Mouse (Mus musculus) heart, embryonic 13.5 days (tissue): ENCODE data around the gene Atp12a. TPM values are rescaled to one million over a fixed set of nuclear protein-coding genes. Genes with fewer than 3 reads are reported as not detected.

Source experiments
- ATAC-seq: fragments of 200-750 bp; cut with Nextera tagmentation; 2 replicates; pipeline ENCODE4 v1.8.0; 2017; ENCODE audit warnings: moderate TSS enrichment; ENCODE audit not compliant: insufficient number of reproducible peaks, low FRiP score, low TSS enrichment; ENCODE audit errors: extremely low read depth
- H3K27ac ChIP-seq: fragments of 300-500 bp; sonication (generic); replicated peaks from 2 replicates; pipeline ENCODE4 v1.5.1; 2015; ENCODE audit warnings: moderate library complexity, mild to moderate bottlenecking, inconsistent platforms
- H3K27me3 ChIP-seq: fragments of 300-500 bp; sonication (generic); replicated peaks from 2 replicates; pipeline ENCODE4 v1.6.1; 2015; ENCODE audit warnings: mild to moderate bottlenecking, inconsistent platforms
- H3K36me3 ChIP-seq: fragments of 300-500 bp; sonication (generic); 2 replicates; pipeline ENCODE4 v1.6.1; 2015; ENCODE audit warnings: mild to moderate bottlenecking, inconsistent platforms
- H3K4me1 ChIP-seq: fragments of 300-500 bp; sonication (generic); 2 replicates; pipeline ENCODE4 v1.6.1; 2015; ENCODE audit warnings: inconsistent platforms
- H3K4me2 ChIP-seq: fragments of 300-500 bp; sonication (generic); 2 replicates; pipeline ENCODE4 v1.6.1; 2015; ENCODE audit warnings: inconsistent platforms, mild to moderate bottlenecking, moderate library complexity
- H3K4me3 ChIP-seq: fragments of 300-500 bp; sonication (generic); 2 replicates; pipeline ENCODE4 v1.5.1; 2015; ENCODE audit warnings: moderate library complexity, mild to moderate bottlenecking, inconsistent platforms
- H3K9ac ChIP-seq: fragments of 300-500 bp; sonication (generic); 2 replicates; pipeline ENCODE4 v1.6.1; 2015; ENCODE audit warnings: inconsistent platforms, mild to moderate bottlenecking, moderate library complexity
- H3K9me3 ChIP-seq: fragments of 300-500 bp; sonication (generic); 2 replicates; pipeline ENCODE4 v1.6.1; 2016; ENCODE audit warnings: inconsistent platforms
- WGBS: fragments of 180-500 bp; shearing (Covaris S2); methylation state at CpG from one replicate; pipeline ENCODE4 v1.1.7; 2015; ENCODE audit warnings: mixed read lengths; 5-methylcytosine and 5-hydroxymethylcytosine counted together
- polyA plus RNA-seq: library from polyadenylated mRNA; unstranded; fragments of >200 nt; fragmentation: Nextera tagmentation; extraction: Ambion mirVana; gene quantifications from 2 replicates; pipeline ENCODE4 v1.2.1, GENCODE M21; 2015

Gene Atp12a
- polyA plus RNA-seq = 0.04 TPM in 1 of 2 replicates, not detected in the other

GRCm38 (mm10) chr14:56364711-56365237 is at the start of gene Atp12a:
Gene Atp12a, plus strand, starts transcription at chr14:56365068.
- H3K27me3 ChIP-seq = peaks cover 66% of the 10 kb centered on the region
- no peaks in the 10 kb centered on the region for H3K36me3 ChIP-seq
- peak within 1 kb of the TSS; percentile 75 for H3K4me2 ChIP-seq
- WGBS = 2% methylated on average over 48 of the region's 48 CpGs
- peaks cover 18% of the 10 kb centered on the region for H3K4me1 ChIP-seq
- peak within 1 kb of the TSS; percentile 51 for H3K4me3 ChIP-seq
- no peaks in the 10 kb centered on the region for H3K9me3 ChIP-seq
- ATAC-seq = no peak
- H3K9ac ChIP-seq = no peak within 1 kb of the TSS
- H3K27ac ChIP-seq = no peak within 1 kb of the TSS

- 34% methylated on average over 7 of the region's 7 CpGs for WGBS
- H3K9me3 ChIP-seq = no peaks in the 10 kb centered on the region
Observed at GRCm38 (mm10) chr14:56315519-56315918, 49.3 kb upstream of the Atp12a start.

GRCm38 (mm10) chr14:56316333-56316732 is 48.5 kb upstream of the Atp12a start:
- WGBS = 79% methylated on average over 4 of the region's 4 CpGs
- Histone ChIP-seq H3K4me3 (no peak overlapping the region), H3K4me1 (no peaks in the 10 kb centered on the region), H3K27me3 (no peaks in the 10 kb centered on the region), H3K36me3 (no peaks in the 10 kb centered on the region), H3K27ac (no peak overlapping the region), H3K9ac (no peak overlapping the region), H3K9me3 (no peaks in the 10 kb centered on the region), H3K4me2 (no peak overlapping the region)
- no peak for ATAC-seq

More at GRCm38 (mm10) chr14:56315519-56315918, 49.3 kb upstream of the Atp12a start:
- no peaks in the 10 kb centered on the region for H3K36me3 ChIP-seq
- no peak for ATAC-seq
- H3K27ac ChIP-seq = no peak overlapping the region
- no peak overlapping the region for H3K4me3 ChIP-seq
- no peaks in the 10 kb centered on the region for H3K27me3 ChIP-seq
- H3K4me2 ChIP-seq = no peak overlapping the region
- no peaks in the 10 kb centered on the region for H3K4me1 ChIP-seq
- H3K9ac ChIP-seq = no peak overlapping the region

GRCm38 (mm10) chr14:56322982-56323381 is 41.9 kb upstream of the Atp12a start:
- Histone ChIP-seq H3K4me2 (no peak overlapping the region), H3K4me3 (no peak overlapping the region), H3K9ac (no peak overlapping the region), H3K27ac (no peak overlapping the region), H3K4me1 (no peaks in the 10 kb centered on the region), H3K9me3 (no peaks in the 10 kb centered on the region), H3K36me3 (no peaks in the 10 kb centered on the region), H3K27me3 (no peaks in the 10 kb centered on the region)
- ATAC-seq = no peak
- WGBS = 55% methylated on average over 1 of the region's 1 CpGs

DNA sequence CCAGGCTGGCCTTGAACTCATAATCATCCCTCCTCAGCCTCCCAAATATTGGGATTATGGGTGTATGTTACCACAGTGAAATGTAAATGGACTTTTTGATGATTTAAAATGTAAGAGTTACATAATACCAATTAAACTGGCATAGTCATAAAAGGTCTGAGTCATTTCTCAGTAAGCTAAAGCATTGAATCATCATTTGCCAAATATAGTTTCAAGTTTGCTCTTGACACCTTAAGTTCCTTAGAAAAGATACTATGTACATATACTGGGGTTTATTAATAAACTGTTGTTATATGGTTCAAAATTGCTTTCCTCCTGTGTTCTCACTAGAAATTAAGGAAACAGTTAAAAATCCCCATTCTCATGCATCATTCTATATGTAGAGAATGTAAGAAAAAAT is 39.8 kb upstream of the Atp12a start:
- no peak overlapping the region for H3K4me3 ChIP-seq
- no peak overlapping the region for H3K27ac ChIP-seq
- H3K9me3 ChIP-seq = no peaks in the 10 kb centered on the region
- no peak overlapping the region for H3K4me2 ChIP-seq
- no peak overlapping the region for H3K9ac ChIP-seq
- H3K36me3 ChIP-seq = no peaks in the 10 kb centered on the region
- no peak for ATAC-seq
- no peaks in the 10 kb centered on the region for H3K4me1 ChIP-seq
- H3K27me3 ChIP-seq = no peaks in the 10 kb centered on the region

DNA sequence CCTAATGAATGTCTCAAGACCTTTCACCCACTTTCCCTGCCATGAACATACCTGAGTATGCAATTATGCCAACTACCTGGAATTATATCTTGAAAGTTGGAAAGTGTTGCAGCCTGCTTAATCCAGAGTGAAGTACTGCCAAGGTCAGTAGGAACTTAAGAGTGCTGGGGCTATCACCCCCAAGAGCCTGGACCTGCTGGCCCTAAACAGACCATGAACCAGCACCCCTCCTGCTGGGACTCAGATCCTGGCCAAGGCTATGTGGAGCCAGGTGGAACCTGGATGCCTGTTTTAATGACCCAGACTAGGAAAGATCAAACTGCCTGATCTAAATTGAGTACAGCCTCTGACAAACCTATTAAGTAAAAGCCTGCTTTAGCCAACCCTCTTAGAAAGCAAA is 31.2 kb upstream of the Atp12a start:
- no peaks in the 10 kb centered on the region for H3K36me3 ChIP-seq
- no peak overlapping the region for H3K4me2 ChIP-seq
- no peaks in the 10 kb centered on the region for H3K9me3 ChIP-seq
- H3K9ac ChIP-seq = no peak overlapping the region
- no peak overlapping the region for H3K4me3 ChIP-seq
- H3K4me1 ChIP-seq = peaks cover 13% of the 10 kb centered on the region
- H3K27ac ChIP-seq = no peak overlapping the region
- no peaks in the 10 kb centered on the region for H3K27me3 ChIP-seq
- no peak for ATAC-seq

- ATAC-seq = no peak
- H3K4me2 ChIP-seq = no peak overlapping the region
- no peak overlapping the region for H3K27ac ChIP-seq
- peaks cover 13% of the 10 kb centered on the region for H3K4me1 ChIP-seq
- WGBS = 82% methylated on average over 5 of the region's 5 CpGs
- no peak overlapping the region for H3K9ac ChIP-seq
- H3K36me3 ChIP-seq = no peaks in the 10 kb centered on the region
- H3K27me3 ChIP-seq = no peaks in the 10 kb centered on the region
- no peak overlapping the region for H3K4me3 ChIP-seq
- H3K9me3 ChIP-seq = no peaks in the 10 kb centered on the region
Observed at GRCm38 (mm10) chr14:56334437-56334836, 30.4 kb upstream of the Atp12a start.

GRCm38 (mm10) chr14:56336032-56336431 is 28.8 kb upstream of the Atp12a start:
- peaks cover 13% of the 10 kb centered on the region for H3K4me1 ChIP-seq
- no peak overlapping the region for H3K4me3 ChIP-seq
- no peak for ATAC-seq
- H3K9me3 ChIP-seq = no peaks in the 10 kb centered on the region
- H3K27ac ChIP-seq = no peak overlapping the region
- no peak overlapping the region for H3K4me2 ChIP-seq
- WGBS = 82% methylated on average over 10 of the region's 10 CpGs
- H3K9ac ChIP-seq = no peak overlapping the region
- no peaks in the 10 kb centered on the region for H3K36me3 ChIP-seq
- H3K27me3 ChIP-seq = no peaks in the 10 kb centered on the region

DNA sequence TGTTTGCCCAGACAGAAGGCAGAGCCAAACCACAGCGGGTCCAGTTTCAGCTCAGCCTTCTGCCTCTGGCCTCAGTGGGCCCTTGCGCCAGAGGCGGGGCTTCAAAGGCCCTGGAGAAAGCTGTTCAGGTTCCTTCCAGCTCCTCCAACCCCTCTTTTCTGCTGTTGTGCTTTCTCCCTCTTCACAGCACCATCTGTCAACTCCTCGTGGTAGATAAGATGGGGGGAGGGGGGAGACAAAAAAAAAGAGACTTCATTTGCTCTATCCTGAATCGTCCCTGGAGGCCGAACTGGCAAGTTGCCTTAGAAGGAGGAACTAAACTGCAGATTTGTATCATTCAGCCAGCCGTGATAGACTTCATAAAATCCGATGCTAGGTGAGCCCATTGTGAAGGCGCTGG is 27.8 kb upstream of the Atp12a start:
- Histone ChIP-seq H3K27me3 (no peaks in the 10 kb centered on the region), H3K36me3 (no peaks in the 10 kb centered on the region), H3K4me1 (peaks cover 13% of the 10 kb centered on the region), H3K4me2 (no peak overlapping the region), H3K4me3 (no peak overlapping the region), H3K27ac (no peak overlapping the region), H3K9me3 (no peaks in the 10 kb centered on the region), H3K9ac (no peak overlapping the region)
- no peak for ATAC-seq
- 20% methylated on average over 9 of the region's 9 CpGs for WGBS

GRCm38 (mm10) chr14:56337696-56338095 is 27.2 kb upstream of the Atp12a start:
- Histone ChIP-seq H3K9me3 (no peaks in the 10 kb centered on the region), H3K9ac (no peak overlapping the region), H3K36me3 (no peaks in the 10 kb centered on the region), H3K4me2 (no peak overlapping the region), H3K4me1 (peaks cover 13% of the 10 kb centered on the region), H3K27ac (no peak overlapping the region), H3K4me3 (no peak overlapping the region), H3K27me3 (no peaks in the 10 kb centered on the region)
- no peak for ATAC-seq
- WGBS = 88% methylated on average over 2 of the region's 2 CpGs

GRCm38 (mm10) chr14:56338882-56339442 is 25.9 kb upstream of the Atp12a start:
- H3K36me3 ChIP-seq = no peaks in the 10 kb centered on the region
- H3K9ac ChIP-seq = no peak overlapping the region
- H3K4me3 ChIP-seq = no peak overlapping the region
- H3K9me3 ChIP-seq = no peaks in the 10 kb centered on the region
- no peak for ATAC-seq
- peaks cover 13% of the 10 kb centered on the region for H3K4me1 ChIP-seq
- whole genome bisulfite sequencing = 61% methylated on average over 7 of the region's 7 CpGs
- no peak overlapping the region for H3K27ac ChIP-seq
- H3K27me3 ChIP-seq = no peaks in the 10 kb centered on the region
- H3K4me2 ChIP-seq = no peak overlapping the region

DNA sequence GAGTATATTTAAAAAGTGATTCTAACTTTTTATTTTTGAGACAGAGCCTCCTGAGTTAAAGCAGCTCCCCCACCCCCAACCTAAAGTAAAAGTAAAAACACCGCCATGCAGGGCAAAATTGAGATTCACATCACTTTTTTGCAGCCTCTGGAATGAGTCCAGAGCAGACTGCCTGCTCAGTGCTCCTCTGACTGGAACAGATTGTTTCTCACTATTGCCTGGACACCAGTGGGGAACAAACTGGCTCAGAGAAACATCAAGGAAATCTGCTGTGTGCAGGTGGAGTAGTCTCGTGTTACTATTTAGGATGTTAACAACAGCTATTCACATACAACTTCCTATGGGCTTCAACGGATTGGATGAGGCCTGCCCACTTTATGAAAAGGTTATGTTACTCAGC is 16.2 kb upstream of the Atp12a start:
- H3K4me2 ChIP-seq = no peak overlapping the region
- H3K36me3 ChIP-seq = no peaks in the 10 kb centered on the region
- no peak overlapping the region for H3K9ac ChIP-seq
- H3K9me3 ChIP-seq = no peaks in the 10 kb centered on the region
- 0 out of 2 replicates have a peak, but pooled peaks cover 8% of the 10 kb centered on the region for H3K27me3 ChIP-seq
- ATAC-seq = no peak
- WGBS = 68% methylated on average over 3 of the region's 3 CpGs
- H3K27ac ChIP-seq = no peak overlapping the region
- peaks cover 7% of the 10 kb centered on the region for H3K4me1 ChIP-seq
- H3K4me3 ChIP-seq = no peak overlapping the region
